Mouse (Mus musculus): ENCODE data around the gene Pnmt.

DNA sequence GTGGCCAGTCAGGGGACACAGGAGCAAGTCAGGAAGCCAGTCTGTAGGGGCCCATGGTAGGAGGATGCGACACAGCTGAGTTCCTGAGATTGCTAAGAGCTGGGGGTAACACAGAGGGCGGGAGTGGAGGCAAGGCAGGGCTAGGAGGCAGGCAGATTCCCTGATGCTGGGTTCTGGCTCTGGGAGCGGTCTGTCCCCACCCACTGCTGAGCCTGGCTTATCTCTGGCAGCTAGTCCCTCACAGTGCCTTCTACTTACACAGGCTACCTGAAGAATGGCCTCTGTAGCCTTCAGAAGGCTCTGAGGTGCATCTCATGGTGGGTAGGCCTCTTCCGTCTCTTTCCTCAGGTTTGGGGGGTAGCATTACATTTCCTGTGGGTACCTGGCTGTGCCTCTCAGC, 6.4 kb downstream of the Pnmt start:
- TF ChIP-seq CTCF (IDR thresholded peaks at IDR 0.05; ENCODE audit: borderline replicate concordance, extremely low read depth, insufficient read depth, insufficient read length) (no peak), POLR2A (IDR thresholded peaks at IDR 0.05; ENCODE audit: borderline replicate concordance, extremely low read depth, insufficient read depth, insufficient read length, poor library complexity, severe bottlenecking) (no peak)

All from brain, embryonic 14.5 days (tissue).